Mouse (Mus musculus) megakaryocyte-erythroid progenitor cell, adult 5-6 weeks (primary cell): ENCODE measurements at regions not wholly inside any gene's neighbourhood (a gene's known extent, or its start where the extent isn't known, plus 50 kb on each side); places are given as distances from the start of the nearest gene placed in this dataset.
A peak's percentile ranks its signal among the peaks of the same experiment; 100 is the strongest.

ENCODE experiments used
- ATAC-seq: replicated peaks from 2 replicates; pipeline ENCODE4 v1.8.0; 2016; ENCODE audit warnings: mild to moderate bottlenecking, inconsistent platforms; ENCODE audit not compliant: severe bottlenecking, poor library complexity, low FRiP score, low TSS enrichment

- ATAC-seq, result no peak
Measured at GRCm38 (mm10) chr1:61301041-61302030, 323.6 kb downstream of the Icos start.

GRCm38 (mm10) chr1:61302570-61303071 lies 324.9 kb downstream of the Icos start:
- no peak for ATAC-seq

GRCm38 (mm10) chr1:61306296-61306695 lies 328.6 kb downstream of the Icos start:
- ATAC-seq, result no peak

- ATAC-seq, result no peak
Measured at GRCm38 (mm10) chr1:61309563-61309962, 329.1 kb upstream of the Pard3b start.

GRCm38 (mm10) chr1:61310063-61310760 lies 328.4 kb upstream of the Pard3b start:
- ATAC-seq, result no peak

GRCm38 (mm10) chr1:61310761-61311090 lies 327.9 kb upstream of the Pard3b start:
- ATAC-seq, result no peak

- no peak for ATAC-seq
Measured at GRCm38 (mm10) chr1:61313196-61313595, 325.4 kb upstream of the Pard3b start.

GRCm38 (mm10) chr1:61316261-61316660 lies 322.4 kb upstream of the Pard3b start:
- no peak for ATAC-seq

- ATAC-seq, result no peak
Measured at GRCm38 (mm10) chr1:61316736-61317135, 321.9 kb upstream of the Pard3b start.

- peak; percentile 52; the same call in 1 of the 2 replicates for ATAC-seq
Measured at GRCm38 (mm10) chr1:61318042-61318441, 320.6 kb upstream of the Pard3b start.

GRCm38 (mm10) chr1:61321513-61322145 lies 317.0 kb upstream of the Pard3b start:
- ATAC-seq, result no peak

- no peak for ATAC-seq
Measured at GRCm38 (mm10) chr1:61331456-61331855, 307.2 kb upstream of the Pard3b start.

- no peak for ATAC-seq
Measured at GRCm38 (mm10) chr1:61331906-61332305, 306.7 kb upstream of the Pard3b start.

GRCm38 (mm10) chr1:61336367-61336766 lies 302.3 kb upstream of the Pard3b start:
- ATAC-seq, result no peak

GRCm38 (mm10) chr1:61352921-61353320 lies 285.7 kb upstream of the Pard3b start:
- ATAC-seq, result peak; percentile 70

- ATAC-seq, result no peak
Measured at GRCm38 (mm10) chr1:61353481-61353880, 285.1 kb upstream of the Pard3b start.

- ATAC-seq, result no peak
Measured at GRCm38 (mm10) chr1:61355241-61355640, 283.4 kb upstream of the Pard3b start.

GRCm38 (mm10) chr1:61359011-61359930 lies 279.4 kb upstream of the Pard3b start:
- no peak for ATAC-seq

GRCm38 (mm10) chr1:61372581-61372980 lies 266.0 kb upstream of the Pard3b start:
- peak; percentile 85 for ATAC-seq
